Mouse (Mus musculus): ENCODE measurements around the gene Ugcg. TPM values are rescaled to one million over a fixed set of nuclear protein-coding genes. Genes with fewer than 3 reads are reported as not detected.

Ugcg gene
- total RNA-seq, 4 experiments from 2014 or later = 11.7 to 14.2 (median 13.5) TPM

DNA sequence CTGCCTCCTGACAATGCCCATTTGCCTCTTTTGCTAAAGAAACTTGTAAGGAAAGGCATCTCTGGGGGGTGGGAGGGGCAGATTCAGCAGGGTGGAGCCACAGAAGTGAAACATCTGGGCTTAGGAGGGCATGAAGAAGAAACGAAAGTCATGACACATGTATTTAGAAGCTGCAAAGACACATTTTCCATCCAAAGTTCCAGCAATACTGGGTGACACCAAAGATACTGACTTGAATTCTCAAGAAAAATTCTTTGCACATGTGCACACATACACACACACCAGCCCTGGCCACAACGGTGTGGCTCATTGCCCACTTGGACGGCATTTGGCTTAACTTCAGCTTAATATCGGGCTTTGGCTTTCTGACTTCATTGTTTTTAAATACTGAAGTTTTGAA is 35.8 kb downstream of the Ugcg start:
- peak; percentile 48 for DNase-seq (ENCODE audit: low spot score)

GRCm38 (mm10) chr4:59227047-59227446 is 38.0 kb downstream of the Ugcg start:
- no peak for DNase-seq (ENCODE audit: low spot score)

DNA sequence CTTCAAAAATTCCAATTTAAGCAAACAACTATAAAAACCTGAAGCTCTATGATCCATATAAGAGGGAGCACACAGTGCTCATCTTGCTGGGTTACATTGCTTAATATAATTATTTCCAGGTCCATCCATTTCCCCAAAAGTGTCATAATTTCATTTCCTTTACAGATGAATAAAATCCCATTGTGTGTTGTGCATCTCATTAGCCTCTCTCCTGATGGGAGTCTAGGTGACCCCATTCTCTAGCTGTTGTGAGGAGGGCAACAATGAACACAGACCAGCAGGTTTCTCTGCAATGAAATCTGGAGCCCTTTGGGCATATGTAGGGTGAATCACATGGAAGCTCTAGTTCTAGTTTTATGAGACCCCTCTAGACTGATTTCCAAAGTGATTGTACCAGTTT is 39.9 kb downstream of the Ugcg start:
- no peak for DNase-seq (ENCODE audit: low spot score)

GRCm38 (mm10) chr4:59231266-59232055 is 42.4 kb downstream of the Ugcg start:
- DNase-seq (ENCODE audit: low spot score) = peak; percentile 36

DNA sequence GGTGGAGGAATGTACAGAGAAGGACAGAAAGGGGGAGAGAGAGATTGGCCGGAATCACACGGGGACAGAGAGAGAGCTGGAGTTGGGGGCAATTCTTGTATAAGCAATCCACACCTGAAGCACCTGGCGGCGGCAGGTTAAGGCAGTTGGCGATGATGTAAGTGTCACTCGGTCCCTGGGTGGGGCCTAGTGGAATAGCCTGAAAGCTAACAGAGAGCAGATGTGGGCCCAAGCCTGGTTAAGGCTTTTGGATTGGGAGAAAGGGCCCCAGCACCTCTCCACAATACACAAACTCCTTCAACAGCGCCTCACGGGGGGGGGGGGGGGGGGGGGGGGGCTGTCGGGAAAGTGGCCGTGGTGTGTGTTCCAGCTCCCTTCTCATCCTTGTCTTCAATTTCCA is 45.0 kb downstream of the Ugcg start:
- DNase-seq (ENCODE audit: low spot score) = no peak

- no peak for DNase-seq (ENCODE audit: low spot score)
Measured at GRCm38 (mm10) chr4:59234451-59235216, 45.6 kb downstream of the Ugcg start.

DNA sequence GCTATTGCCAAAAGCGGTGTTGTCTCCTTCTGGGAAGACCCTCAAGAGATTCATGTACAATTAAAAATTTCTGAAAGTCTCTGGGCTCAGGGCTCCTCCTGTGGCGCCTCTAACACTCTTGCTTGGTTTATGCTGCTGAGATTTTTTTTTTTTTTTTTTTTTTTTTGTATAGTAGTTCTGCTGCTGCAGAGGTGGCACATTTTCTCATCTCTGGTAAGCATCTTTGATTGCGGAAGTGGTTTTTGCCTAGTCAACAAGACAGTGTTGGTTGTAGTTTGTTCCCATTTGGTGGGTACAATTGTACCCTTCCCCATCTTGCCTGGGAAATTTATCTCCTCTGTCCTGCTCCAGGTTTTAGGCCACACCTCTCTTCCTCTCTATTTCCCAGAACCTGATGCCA is 47.3 kb downstream of the Ugcg start:
- no peak for DNase-seq (ENCODE audit: low spot score)

DNA sequence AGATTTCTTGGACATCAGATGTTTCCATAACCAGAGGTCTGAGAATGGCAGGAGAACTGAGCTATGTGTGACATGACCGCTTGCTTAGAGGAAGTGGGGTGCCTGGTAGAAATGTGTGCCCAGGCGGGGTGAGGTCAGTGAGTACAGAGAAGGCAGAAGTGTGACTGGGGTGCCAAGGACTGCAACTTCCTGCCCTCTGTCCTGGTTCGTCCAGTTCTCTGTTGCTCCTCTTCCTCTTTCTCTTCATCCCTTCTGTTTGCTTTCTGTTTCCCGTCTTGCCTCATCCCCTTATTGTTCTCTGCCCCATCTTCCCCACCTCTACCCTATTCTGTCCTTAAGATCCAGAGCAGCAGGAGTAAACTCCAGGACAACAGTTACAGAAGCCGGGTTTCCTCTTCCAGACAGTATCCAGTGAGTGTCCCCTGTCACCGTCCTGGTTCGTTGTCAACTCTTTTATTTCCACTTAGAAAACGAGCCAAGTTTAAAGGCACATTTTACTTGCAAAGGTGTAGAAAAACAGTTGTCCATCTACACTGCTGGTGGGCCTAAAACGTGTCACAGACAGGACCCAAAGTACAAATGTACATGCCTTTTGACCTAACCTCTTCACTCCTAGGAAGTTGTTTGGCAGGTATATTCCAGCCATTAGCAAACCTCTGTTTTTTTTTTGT is 49.7 kb downstream of the Ugcg start:
- DNase-seq (ENCODE audit: low spot score) = peak; percentile 58

- DNase-seq (ENCODE audit: low spot score) = peak; percentile 77
Measured at GRCm38 (mm10) chr4:59239312-59239728, 50.3 kb downstream of the Ugcg start.

DNA sequence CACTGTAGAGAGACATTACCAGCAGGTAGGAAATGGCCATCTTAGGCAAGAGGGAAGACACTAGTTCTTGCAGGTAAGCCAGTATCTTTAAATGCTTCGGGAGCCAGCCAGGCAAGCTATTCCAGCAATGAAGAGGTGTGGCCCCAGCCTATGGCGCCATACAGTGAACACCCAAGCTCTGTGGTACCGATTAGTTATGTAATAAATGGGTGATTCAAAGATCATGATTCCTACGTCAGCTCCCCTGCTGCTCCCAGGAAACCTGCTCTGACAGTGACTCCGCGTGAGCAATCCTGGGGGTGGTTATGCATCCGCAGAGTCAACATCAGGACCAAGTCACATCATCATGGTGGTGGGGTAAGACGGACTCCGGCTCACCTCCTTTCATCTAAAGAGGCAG is 51.1 kb downstream of the Ugcg start:
- DNase-seq (ENCODE audit: low spot score) = no peak

DNA sequence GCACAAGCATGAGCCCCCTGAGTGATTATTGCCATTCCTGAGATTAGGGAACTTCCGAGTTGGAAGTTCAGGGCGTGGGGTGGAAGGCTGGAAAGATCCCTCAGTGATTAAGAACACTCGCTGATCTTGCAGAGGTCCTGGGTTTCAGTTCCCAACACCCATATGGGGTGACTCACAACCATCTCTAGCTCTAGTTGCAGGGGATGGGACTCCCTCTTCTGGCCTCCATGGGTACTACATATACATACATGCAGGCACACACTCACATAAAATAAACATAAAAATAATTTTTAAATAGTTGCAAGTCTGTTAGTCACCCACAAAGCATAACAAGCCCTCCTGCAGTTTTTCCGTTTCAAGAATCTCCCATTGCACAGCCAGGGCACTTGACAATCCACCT is 52.0 kb downstream of the Ugcg start:
- no peak for DNase-seq (ENCODE audit: low spot score)

DNA sequence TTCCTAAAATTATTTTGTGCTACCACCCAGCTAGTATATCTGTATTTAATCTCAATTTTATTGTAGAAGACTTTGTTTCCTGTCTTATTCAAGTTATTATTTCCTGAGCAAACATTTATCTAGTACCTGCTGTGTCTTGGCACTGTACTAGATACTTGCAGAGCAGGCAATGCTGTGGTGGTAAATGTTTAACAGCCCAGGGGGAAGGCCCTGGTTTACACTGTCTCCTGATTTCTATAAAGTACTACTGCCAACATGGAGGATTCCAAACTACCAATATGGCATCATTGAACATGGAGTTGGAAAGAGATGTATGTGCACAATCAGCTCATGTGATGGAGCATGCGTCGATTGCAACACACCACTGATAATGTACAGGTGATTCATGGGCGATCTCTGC is 53.2 kb downstream of the Ugcg start:
- no peak for DNase-seq (ENCODE audit: low spot score)

DNA sequence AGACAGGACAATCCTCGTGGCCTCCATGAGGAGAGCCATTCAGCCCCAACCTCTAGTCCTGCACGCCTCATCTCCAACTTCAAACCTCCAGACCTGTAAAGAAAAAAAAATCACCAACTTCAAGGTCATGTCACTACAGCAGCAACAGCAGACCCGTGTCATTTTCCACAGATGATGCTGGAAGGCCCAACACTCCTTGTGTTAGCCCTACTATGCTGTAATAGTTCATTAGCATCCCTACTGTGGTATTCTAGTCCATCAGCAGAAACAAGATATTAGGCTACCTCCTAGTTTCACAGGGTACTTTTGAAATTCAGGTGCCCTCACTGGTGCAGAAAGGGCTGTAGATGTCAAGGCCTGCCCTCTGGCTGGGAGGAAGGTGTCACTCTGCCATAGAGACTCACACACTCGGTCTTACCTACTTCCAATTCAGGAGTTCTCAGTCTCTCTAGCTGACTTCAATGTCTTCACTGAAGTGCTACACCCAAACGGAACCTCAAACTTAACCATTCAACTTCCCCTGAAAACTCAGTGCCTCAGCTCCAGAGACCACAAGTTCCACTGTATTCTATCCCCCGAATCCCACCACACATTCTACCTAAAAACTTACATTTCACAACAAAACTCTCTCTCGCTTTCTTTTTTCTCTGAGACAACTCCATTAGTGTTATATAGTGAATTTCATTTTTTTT is 54.9 kb downstream of the Ugcg start:
- no peak for DNase-seq (ENCODE audit: low spot score)

GRCm38 (mm10) chr4:59244791-59245555 is 55.9 kb downstream of the Ugcg start:
- no peak for DNase-seq (ENCODE audit: low spot score)

GRCm38 (mm10) chr4:59245776-59246175 is 56.7 kb downstream of the Ugcg start:
- no peak for DNase-seq (ENCODE audit: low spot score)

GRCm38 (mm10) chr4:59247545-59247944 is 58.5 kb downstream of the Ugcg start:
- no peak for DNase-seq (ENCODE audit: low spot score)

GRCm38 (mm10) chr4:59248035-59248434 is 59.0 kb downstream of the Ugcg start:
- no peak for DNase-seq (ENCODE audit: low spot score)

- DNase-seq (ENCODE audit: low spot score) = no peak
Measured at GRCm38 (mm10) chr4:59252386-59253054, 63.5 kb downstream of the Ugcg start.

GRCm38 (mm10) chr4:59253055-59253434 is 64.0 kb downstream of the Ugcg start:
- DNase-seq (ENCODE audit: low spot score) = no peak

DNA sequence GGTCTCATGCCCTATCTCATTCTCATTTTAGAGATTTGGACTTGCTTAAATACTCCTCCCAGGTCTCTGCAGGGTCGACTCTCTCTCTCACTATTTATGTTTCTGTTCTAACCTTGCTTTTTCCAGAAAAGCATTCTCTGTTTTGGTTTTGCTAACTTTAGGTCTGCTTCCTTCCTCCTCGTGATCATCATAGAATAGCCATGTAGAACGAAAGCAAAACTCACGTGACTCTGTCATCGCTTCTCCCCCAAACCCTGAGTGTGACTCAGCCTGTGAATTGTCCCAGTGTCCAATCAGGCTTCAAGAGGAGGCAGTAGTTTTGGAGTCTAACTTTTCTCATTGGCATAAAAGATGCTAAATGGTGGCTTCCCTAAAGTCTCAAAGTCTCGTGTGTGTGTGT is 65.3 kb downstream of the Ugcg start:
- DNase-seq (ENCODE audit: low spot score) = no peak

GRCm38 (mm10) chr4:59255988-59256387 is 66.9 kb downstream of the Ugcg start:
- no peak for DNase-seq (ENCODE audit: low spot score)

All from heart, adult 8-10 months (tissue).